Mouse (Mus musculus) heart, embryonic 14.5 days (tissue): ENCODE measurements around the gene Cutal. TPM values are rescaled to one million over a fixed set of nuclear protein-coding genes. Genes with fewer than 3 reads are reported as not detected.

Source experiments
- ATAC-seq: fragments of 200-750 bp; cut with Nextera tagmentation; 2 replicates; pipeline ENCODE4 v1.8.0; 2017; ENCODE audit warnings: low read depth, moderate TSS enrichment; ENCODE audit not compliant: insufficient number of reproducible peaks, insufficient read depth, low FRiP score
- H3K27ac ChIP-seq, 2 experiments: fragments of 200-500 bp in 1 of 2; fragments of 300-500 bp in 1 of 2; sonication (generic) in 1 of 2; replicated peaks in 1 of 2; 2 replicates each; pipeline ENCODE4 v1.5.1; 2012 to 2014; ENCODE audit warnings: low read depth in 2 of 2, low read length in 2 of 2, control low read depth in 1 of 2, mild to moderate bottlenecking in 1 of 2, mixed read lengths in 1 of 2; ENCODE audit not compliant: control insufficient read depth in 1 of 2, insufficient read depth in 1 of 2
- H3K27me3 ChIP-seq: fragments of 300-500 bp; sonication (generic); 2 replicates; pipeline ENCODE4 v1.6.1; 2014; ENCODE audit warnings: mild to moderate bottlenecking, low read length, control low read depth; ENCODE audit not compliant: control insufficient read depth, insufficient read depth
- H3K36me3 ChIP-seq: fragments of 300-500 bp; sonication (generic); 2 replicates; pipeline ENCODE4 v1.6.1; 2014; ENCODE audit warnings: mild to moderate bottlenecking, control low read depth, low read length, mixed read lengths; ENCODE audit not compliant: control insufficient read depth, insufficient read depth
- H3K4me1 ChIP-seq, 2 experiments: fragments of 200-500 bp in 1 of 2; fragments of 300-500 bp in 1 of 2; sonication (generic) in 1 of 2; 2 replicates each; pipeline ENCODE4 v1.6.1; 2012 to 2014; ENCODE audit warnings: low read length in 2 of 2, control low read depth in 1 of 2, mixed read lengths in 1 of 2; ENCODE audit not compliant: control insufficient read depth in 2 of 2, insufficient read depth in 2 of 2
- H3K4me2 ChIP-seq: fragments of 300-500 bp; sonication (generic); 2 replicates; pipeline ENCODE4 v1.6.1; 2014; ENCODE audit warnings: mild to moderate bottlenecking, low read length
- H3K4me3 ChIP-seq, 2 experiments: fragments of 200-500 bp in 1 of 2; fragments of 300-500 bp in 1 of 2; sonication (generic) in 1 of 2; 2 replicates each; pipeline ENCODE4 v1.5.1; 2012 to 2014; ENCODE audit warnings: low read length in 2 of 2, mild to moderate bottlenecking in 2 of 2, control low read depth in 1 of 2, low read depth in 1 of 2, moderate library complexity in 1 of 2; ENCODE audit not compliant: control insufficient read depth in 1 of 2, insufficient read depth in 1 of 2
- H3K9ac ChIP-seq: fragments of 300-500 bp; sonication (generic); 2 replicates; pipeline ENCODE4 v1.6.1; 2014; ENCODE audit warnings: mild to moderate bottlenecking, low read length
- H3K9me3 ChIP-seq: fragments of 300-500 bp; sonication (generic); 2 replicates; pipeline ENCODE4 v1.6.1; 2016; ENCODE audit warnings: low read length, control low read depth; ENCODE audit not compliant: control insufficient read depth
- WGBS: fragments of 180-500 bp; shearing (Covaris S2); extraction: QIAGEN DNeasy Blood & Tissue Kit; methylation state at CpG from one replicate; pipeline ENCODE4 v1.1.7; 2014; 5-methylcytosine and 5-hydroxymethylcytosine counted together
- polyA plus RNA-seq: library from polyadenylated mRNA; unstranded; fragments of >200 nt; fragmentation: Nextera tagmentation; extraction: Ambion mirVana; gene quantifications from 2 replicates; pipeline ENCODE4 v1.2.1, GENCODE M21; 2014

Gene Cutal
- polyA plus RNA-seq, 1 experiment from 2014 or later, result 0.20 TPM

GRCm38 (mm10) chr2:34893950-34894349, 19.8 kb downstream of the Cutal start:
- no peaks in the 10 kb centered on the region for H3K27me3 ChIP-seq
- no peaks in the 10 kb centered on the region for H3K4me1 ChIP-seq
- H3K36me3 ChIP-seq, result no peaks in the 10 kb centered on the region; the same call in 1 of the 2 replicates
- H3K4me2 ChIP-seq, result no peak overlapping the region
- ATAC-seq, result no peak
- H3K9me3 ChIP-seq, result no peaks in the 10 kb centered on the region
- 66% methylated on average over 5 of the region's 5 CpGs for WGBS
- no peak overlapping the region for H3K9ac ChIP-seq
- H3K4me3 ChIP-seq, result no peak overlapping the region
- no peak overlapping the region for H3K27ac ChIP-seq

- ATAC-seq, result no peak
- WGBS, result 65% methylated on average over 19 of the region's 19 CpGs
These were observed 21.4 kb downstream of the Cutal start for GRCm38 (mm10) chr2:34895503-34896113.

GRCm38 (mm10) chr2:34896821-34897460, 22.7 kb downstream of the Cutal start:
- Histone ChIP-seq H3K4me2 (no peak overlapping the region), H3K4me1 (no peaks in the 10 kb centered on the region), H3K4me3 (no peak overlapping the region), H3K9ac (no peak overlapping the region), H3K27ac (no peak overlapping the region), H3K36me3 (no peaks in the 10 kb centered on the region; the same call in 1 of the 2 replicates), H3K27me3 (no peaks in the 10 kb centered on the region), H3K9me3 (no peaks in the 10 kb centered on the region)
- WGBS, result 78% methylated on average over 17 of the region's 17 CpGs
- ATAC-seq, result no peak

More at GRCm38 (mm10) chr2:34895503-34896113, 21.4 kb downstream of the Cutal start:
- H3K27me3 ChIP-seq, result no peaks in the 10 kb centered on the region
- no peak overlapping the region for H3K9ac ChIP-seq
- H3K36me3 ChIP-seq, result no peaks in the 10 kb centered on the region; the same call in 1 of the 2 replicates
- no peak overlapping the region for H3K4me3 ChIP-seq
- no peak overlapping the region for H3K4me2 ChIP-seq
- no peaks in the 10 kb centered on the region for H3K4me1 ChIP-seq
- no peak overlapping the region for H3K27ac ChIP-seq
- no peaks in the 10 kb centered on the region for H3K9me3 ChIP-seq

GRCm38 (mm10) chr2:34897820-34898219, 23.6 kb downstream of the Cutal start:
- no peak overlapping the region for H3K4me2 ChIP-seq
- no peak overlapping the region for H3K4me3 ChIP-seq
- WGBS, result 25% methylated on average over 10 of the region's 10 CpGs
- no peak for ATAC-seq
- H3K4me1 ChIP-seq, result no peaks in the 10 kb centered on the region
- no peaks in the 10 kb centered on the region; the same call in 1 of the 2 replicates for H3K36me3 ChIP-seq
- no peak overlapping the region for H3K9ac ChIP-seq
- H3K27me3 ChIP-seq, result no peaks in the 10 kb centered on the region
- no peak overlapping the region for H3K27ac ChIP-seq
- H3K9me3 ChIP-seq, result no peaks in the 10 kb centered on the region

GRCm38 (mm10) chr2:34899682-34900081, 25.5 kb downstream of the Cutal start:
- no peak for ATAC-seq
- WGBS, result 76% methylated on average over 11 of the region's 11 CpGs

GRCm38 (mm10) chr2:34900412-34900811, 26.2 kb downstream of the Cutal start:
- ATAC-seq, result no peak
- Histone ChIP-seq H3K4me2 (no peak overlapping the region), H3K27me3 (no peaks in the 10 kb centered on the region), H3K4me3 (no peak overlapping the region), H3K27ac (no peak overlapping the region), H3K9ac (no peak overlapping the region), H3K36me3 (no peaks in the 10 kb centered on the region; the same call in 1 of the 2 replicates), H3K4me1 (peaks cover 11 to 13% of the 10 kb centered on the region in 2 experiments), H3K9me3 (no peaks in the 10 kb centered on the region)
- WGBS, result 85% methylated on average over 1 of the region's 1 CpGs

More at GRCm38 (mm10) chr2:34899682-34900081, 25.5 kb downstream of the Cutal start:
- Histone ChIP-seq H3K27me3 (no peaks in the 10 kb centered on the region), H3K9ac (no peak overlapping the region), H3K36me3 (no peaks in the 10 kb centered on the region; the same call in 1 of the 2 replicates), H3K4me2 (no peak overlapping the region), H3K4me1 (peaks cover 9 to 11% of the 10 kb centered on the region in 2 experiments; a peak in 3 of 4 replicates), H3K9me3 (no peaks in the 10 kb centered on the region), H3K4me3 (no peak overlapping the region), H3K27ac (no peak overlapping the region)

GRCm38 (mm10) chr2:34901726-34902125, 27.5 kb downstream of the Cutal start:
- Histone ChIP-seq H3K9ac (no peak overlapping the region), H3K27me3 (no peaks in the 10 kb centered on the region), H3K4me2 (no peak overlapping the region), H3K4me3 (no peak overlapping the region), H3K4me1 (peaks cover 13 to 14% of the 10 kb centered on the region in 2 experiments), H3K36me3 (no peaks in the 10 kb centered on the region; the same call in 1 of the 2 replicates), H3K27ac (no peak overlapping the region), H3K9me3 (no peaks in the 10 kb centered on the region)
- WGBS, result 74% methylated on average over 4 of the region's 4 CpGs
- no peak for ATAC-seq
